Mouse (Mus musculus) intestine, embryonic 16.5 days (tissue): ENCODE measurements around the gene Myl12a. TPM values are rescaled to one million over a fixed set of nuclear protein-coding genes. Genes with fewer than 3 reads are reported as not detected.

Experiments
- ATAC-seq: fragments of 200-750 bp; cut with Nextera tagmentation; 2 replicates; pipeline ENCODE4 v1.8.0; 2017; ENCODE audit warnings: moderate TSS enrichment, moderate library complexity
- H3K27ac ChIP-seq: fragments of 300-500 bp; sonication (generic); 2 replicates; pipeline ENCODE4 v1.5.1; 2014; ENCODE audit warnings: mild to moderate bottlenecking, low read length
- H3K27me3 ChIP-seq: fragments of 300-500 bp; sonication (generic); replicated peaks from 2 replicates; pipeline ENCODE4 v1.6.1; 2014; ENCODE audit warnings: low read length, control low read depth, mixed read lengths; ENCODE audit not compliant: control insufficient read depth, insufficient read depth
- H3K36me3 ChIP-seq: fragments of 300-500 bp; sonication (generic); 2 replicates; pipeline ENCODE4 v1.6.1; 2014; ENCODE audit warnings: low read length, control low read depth; ENCODE audit not compliant: control insufficient read depth, insufficient read depth
- H3K4me1 ChIP-seq: fragments of 300-500 bp; sonication (generic); 2 replicates; pipeline ENCODE4 v1.6.1; 2014; ENCODE audit warnings: low read length, control low read depth, mixed read lengths; ENCODE audit not compliant: control insufficient read depth, insufficient read depth
- H3K4me2 ChIP-seq: fragments of 300-500 bp; sonication (generic); 2 replicates; pipeline ENCODE4 v1.6.1; 2014; ENCODE audit warnings: low read depth, low read length, control low read depth
- H3K4me3 ChIP-seq: fragments of 300-500 bp; sonication (generic); 2 replicates; pipeline ENCODE4 v1.5.1; 2014; ENCODE audit warnings: mild to moderate bottlenecking, low read length
- H3K9ac ChIP-seq: fragments of 300-500 bp; sonication (generic); 2 replicates; pipeline ENCODE4 v1.6.1; 2014; ENCODE audit warnings: low read depth, low read length
- H3K9me3 ChIP-seq: fragments of 300-500 bp; sonication (generic); 2 replicates; pipeline ENCODE4 v1.6.1; 2016; ENCODE audit warnings: low read length, control low read depth; ENCODE audit not compliant: control insufficient read depth
- WGBS: fragments of 180-500 bp; shearing (Covaris S2); extraction: QIAGEN DNeasy Blood & Tissue Kit; methylation state at CpG from one replicate; pipeline ENCODE4 v1.1.7; 2014; 5-methylcytosine and 5-hydroxymethylcytosine counted together
- polyA plus RNA-seq: library from polyadenylated mRNA; unstranded; fragments of >200 nt; fragmentation: Nextera tagmentation; extraction: Ambion mirVana; gene quantifications from 2 replicates; pipeline ENCODE4 v1.2.1, GENCODE M21; 2015

The Myl12a gene
- polyA plus RNA-seq, 1 experiment from 2014 or later: 503 TPM

DNA sequence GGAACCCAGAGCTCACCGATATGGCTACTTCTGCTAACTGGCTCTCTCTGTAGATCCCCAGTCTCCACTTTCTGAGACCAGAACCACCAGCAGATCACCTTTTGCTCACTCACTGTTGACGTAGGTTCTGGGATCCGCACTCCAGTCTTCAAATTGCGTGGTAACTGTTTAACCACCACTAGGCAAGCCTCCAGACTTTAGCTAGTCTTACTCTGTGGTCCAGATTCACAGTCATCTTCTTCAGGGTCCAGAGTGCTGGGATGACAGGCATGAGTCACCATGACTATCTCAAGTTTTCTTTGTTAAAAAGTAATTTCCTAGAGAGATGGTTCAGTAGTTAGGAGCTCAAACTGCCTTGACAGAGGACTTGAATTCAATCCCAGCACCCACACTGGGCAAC, 58.9 kb downstream of the Myl12a start:
- no peak overlapping the region for H3K9ac ChIP-seq
- WGBS: 85% methylated on average over 4 of the region's 4 CpGs
- H3K9me3 ChIP-seq: no peaks in the 10 kb centered on the region
- H3K36me3 ChIP-seq: no peaks in the 10 kb centered on the region
- no peak overlapping the region for H3K4me3 ChIP-seq
- H3K27me3 ChIP-seq: no peaks in the 10 kb centered on the region
- no peak overlapping the region for H3K27ac ChIP-seq
- no peak overlapping the region for H3K4me2 ChIP-seq
- H3K4me1 ChIP-seq: no peaks in the 10 kb centered on the region
- no peak for ATAC-seq

Other genes with a start within 250 kb of the Myl12a start
- gene Tgif1, start 149.3 kb downstream of the Myl12a start, polyA plus RNA-seq: 43.0 and 43.5 TPM in 2 replicates
- gene Myom1, start 245 bp downstream of the Myl12a start, polyA plus RNA-seq: 10.6 and 10.8 TPM in 2 replicates
- gene Lpin2, start 179.7 kb upstream of the Myl12a start, polyA plus RNA-seq: 19.2 and 22.7 TPM in 2 replicates